Mouse (Mus musculus): ENCODE measurements at regions not wholly inside any gene's neighbourhood (a gene's known extent, or its start where the extent isn't known, plus 50 kb on each side); places are given as distances from the start of the nearest gene placed in this dataset.

- in situ Hi-C loops (cut with MboI, MseI) = loop anchor here (10.0 kb wide), 1 partner anchor 1912 kb away; no protein-coding TSS in a partner anchor
Observed at GRCm38 (mm10) chr2:50702584-50703450, 406.2 kb upstream of the Mmadhc start.

DNA sequence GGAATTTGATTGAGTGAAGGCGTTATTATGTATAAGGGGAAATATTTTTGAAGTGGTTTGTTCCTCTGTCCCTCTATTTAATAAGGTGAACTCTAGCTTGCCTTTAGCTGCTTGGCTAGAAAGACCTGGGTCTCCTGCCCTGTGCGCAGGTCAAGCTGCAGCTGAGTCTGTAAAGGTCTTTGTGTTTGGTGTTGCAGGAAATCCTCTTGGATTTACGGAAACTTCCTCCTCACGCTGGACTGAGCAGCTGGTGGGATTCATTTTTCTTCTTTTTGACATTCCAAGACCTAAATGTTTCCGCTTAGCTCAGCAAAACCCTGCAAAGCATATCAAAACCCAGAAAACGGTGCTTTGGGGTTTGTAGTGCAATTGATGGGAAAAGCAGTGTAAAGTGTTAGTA, 402.2 kb upstream of the Mmadhc start:
- in situ Hi-C loops (cut with MboI, MseI) = no loop called here

- in situ Hi-C loops (cut with MboI, MseI) = no loop called here
Observed at GRCm38 (mm10) chr2:50696575-50696974, 400.0 kb upstream of the Mmadhc start.

DNA sequence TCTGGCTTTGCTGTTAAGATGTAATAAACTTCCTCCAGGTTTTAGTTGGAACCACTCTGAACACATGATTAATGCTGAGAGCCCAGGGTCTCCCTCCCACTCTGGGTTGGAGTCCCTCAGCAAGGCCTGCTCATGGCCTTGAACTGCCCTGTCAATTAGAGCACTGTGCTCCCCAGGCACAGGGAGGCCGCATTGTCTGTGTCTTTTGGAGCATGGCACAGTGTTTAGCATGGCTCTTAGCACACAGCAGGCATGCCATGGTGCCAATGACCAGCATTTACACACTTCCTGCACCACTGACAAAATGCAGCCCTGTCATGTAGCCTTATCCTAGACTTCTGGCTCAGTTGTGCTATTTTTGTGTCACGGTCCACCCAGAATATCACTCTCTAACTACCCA, 398.2 kb upstream of the Mmadhc start:
- in situ Hi-C loops (cut with MboI, MseI) = no loop called here

- in situ Hi-C loops (cut with MboI, MseI) = no loop called here
Observed at GRCm38 (mm10) chr2:50693784-50694350, 397.3 kb upstream of the Mmadhc start.

DNA sequence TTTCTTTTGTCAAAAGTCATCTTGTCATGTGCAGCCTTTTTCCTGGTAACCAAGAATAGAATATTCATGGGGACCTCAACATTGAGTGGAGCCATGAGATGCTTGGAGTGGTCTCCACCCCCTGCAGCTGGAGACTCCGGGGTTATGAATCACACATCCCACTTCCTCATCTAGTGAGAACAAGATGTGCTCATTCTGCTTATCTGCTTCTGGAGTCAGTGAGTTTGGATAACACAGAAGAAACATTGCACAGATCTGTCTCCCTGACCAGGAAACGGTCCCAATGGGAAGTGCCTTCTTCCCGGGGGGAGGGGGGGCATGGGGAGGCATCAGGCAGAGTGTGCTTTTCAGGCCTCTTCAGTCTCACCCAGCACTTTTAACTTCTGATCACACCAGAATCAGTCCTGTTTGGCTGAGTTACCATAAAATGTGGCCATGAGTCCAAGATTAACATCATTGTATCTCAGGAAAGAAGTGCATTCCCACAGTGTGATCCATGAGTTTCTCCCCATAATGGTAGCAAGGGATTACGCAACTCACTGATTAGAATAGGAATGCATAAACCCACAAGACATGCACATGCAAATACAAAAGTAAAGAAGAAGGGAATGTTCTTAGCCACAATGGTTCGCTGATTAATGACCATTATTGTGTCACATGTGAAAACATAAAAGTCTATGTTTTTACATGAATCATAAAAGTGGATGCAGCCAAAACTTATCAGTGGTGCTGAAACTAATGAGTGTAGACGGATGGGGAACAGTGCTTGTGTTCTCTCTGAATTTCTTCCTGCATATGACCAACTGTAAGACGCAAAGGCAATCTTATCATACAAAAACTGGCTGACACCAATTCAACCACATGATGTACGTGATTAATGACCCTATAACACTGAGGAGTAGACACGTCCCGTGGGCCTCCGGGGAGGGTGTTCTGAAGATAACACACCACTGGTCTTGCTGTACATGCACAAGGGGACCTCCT, 393.8 kb upstream of the Mmadhc start:
- in situ Hi-C loops (cut with MboI, MseI) = no loop called here

- in situ Hi-C loops (cut with MboI, MseI) = no loop called here
Observed at GRCm38 (mm10) chr2:50687672-50688151, 391.1 kb upstream of the Mmadhc start.

DNA sequence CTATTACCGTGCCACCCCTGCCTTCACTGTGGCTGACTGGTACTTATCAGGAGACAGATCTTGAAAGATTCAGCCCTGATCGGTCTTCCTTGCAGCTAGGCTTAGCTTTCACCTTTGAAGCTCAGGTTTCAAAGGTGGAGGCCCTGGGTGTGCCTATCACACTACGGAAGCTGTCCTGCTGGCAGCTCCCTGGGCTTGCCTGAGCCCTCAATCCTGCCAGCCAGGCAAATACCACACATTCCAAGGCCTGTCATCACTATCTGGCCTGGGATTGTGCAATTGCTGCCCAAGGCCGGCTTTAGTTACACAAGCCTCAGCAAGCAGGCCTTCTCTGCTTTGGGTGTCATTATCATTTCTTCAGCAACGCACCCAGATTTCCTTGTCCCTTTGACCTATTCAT, 390.6 kb upstream of the Mmadhc start:
- in situ Hi-C loops (cut with MboI, MseI) = no loop called here

DNA sequence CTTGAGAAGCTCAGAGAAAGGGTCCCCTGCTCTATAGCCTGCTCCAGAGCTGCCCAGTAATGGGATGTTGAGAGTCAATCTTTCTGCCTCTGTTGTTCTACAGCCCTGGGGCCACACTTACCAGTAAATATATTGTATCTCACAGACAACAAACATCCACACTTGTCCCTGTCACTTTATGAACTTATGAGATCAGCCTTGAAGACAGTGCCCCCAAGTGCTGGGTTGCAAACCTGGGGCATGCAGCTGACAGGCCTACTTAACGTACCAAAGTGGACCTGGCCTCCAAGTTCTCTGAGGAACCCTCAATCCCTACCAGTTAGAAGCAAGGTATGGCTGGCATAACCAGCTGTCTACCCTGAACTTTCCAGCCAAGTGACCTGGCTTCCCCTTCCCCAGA, 380.9 kb upstream of the Mmadhc start:
- in situ Hi-C loops (cut with MboI, MseI) = no loop called here

DNA sequence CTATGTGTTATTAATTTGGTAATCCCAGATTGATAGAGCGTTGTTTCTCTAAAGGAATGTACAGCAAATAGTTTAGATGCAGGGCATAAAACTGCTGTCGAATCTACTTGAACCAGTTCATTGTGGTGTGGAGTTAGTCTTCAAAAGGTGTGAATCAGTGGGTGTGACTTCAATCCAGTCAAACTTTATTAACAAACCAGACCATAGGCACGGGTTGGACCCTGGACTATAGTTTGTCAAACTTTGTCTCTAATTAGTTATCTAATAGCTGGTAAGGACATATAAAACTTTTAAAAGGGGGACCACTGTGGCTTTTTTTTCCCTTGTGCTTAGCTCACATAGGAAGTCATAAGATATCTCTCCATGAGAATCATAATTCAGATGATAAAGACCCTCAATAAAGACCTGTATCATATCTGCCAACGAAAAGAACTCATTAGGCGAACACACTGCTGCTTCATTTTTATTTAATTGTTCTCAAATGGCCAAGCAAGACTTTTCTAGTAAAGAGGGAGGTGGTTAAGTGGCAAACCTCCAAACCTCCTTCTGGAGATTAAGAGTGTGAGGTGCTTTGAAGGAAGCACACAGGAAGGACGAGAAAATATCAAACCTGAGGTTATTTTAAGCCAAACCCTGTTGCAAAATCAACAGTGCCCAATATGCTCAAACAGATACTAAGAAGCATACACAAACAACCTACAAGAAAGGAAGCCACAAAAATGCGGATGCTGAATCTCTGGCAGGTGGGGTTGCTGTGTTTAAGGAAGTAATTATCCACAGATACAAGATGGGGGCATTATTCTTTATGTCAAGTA, 379.3 kb upstream of the Mmadhc start:
- in situ Hi-C loops (cut with MboI, MseI) = no loop called here

- in situ Hi-C loops (cut with MboI, MseI) = loop anchor here (5.0 kb wide), 1 partner anchor 78 kb away; no protein-coding TSS in a partner anchor
Observed at GRCm38 (mm10) chr2:50674856-50675175, 378.2 kb upstream of the Mmadhc start.

- in situ Hi-C loops (cut with MboI, MseI) = loop anchor here (5.0 kb wide), 1 partner anchor 77 kb away; no protein-coding TSS in a partner anchor
Observed at GRCm38 (mm10) chr2:50674151-50674855, 377.7 kb upstream of the Mmadhc start.

- in situ Hi-C loops (cut with MboI, MseI) = no loop called here
Observed at GRCm38 (mm10) chr2:50669297-50669696, 372.7 kb upstream of the Mmadhc start.

- in situ Hi-C loops (cut with MboI, MseI) = no loop called here
Observed at GRCm38 (mm10) chr2:50668789-50669188, 372.2 kb upstream of the Mmadhc start.

GRCm38 (mm10) chr2:50667180-50667579, 370.6 kb upstream of the Mmadhc start:
- in situ Hi-C loops (cut with MboI, MseI) = no loop called here

- in situ Hi-C loops (cut with MboI, MseI) = no loop called here
Observed at GRCm38 (mm10) chr2:50662504-50662903, 365.9 kb upstream of the Mmadhc start.

DNA sequence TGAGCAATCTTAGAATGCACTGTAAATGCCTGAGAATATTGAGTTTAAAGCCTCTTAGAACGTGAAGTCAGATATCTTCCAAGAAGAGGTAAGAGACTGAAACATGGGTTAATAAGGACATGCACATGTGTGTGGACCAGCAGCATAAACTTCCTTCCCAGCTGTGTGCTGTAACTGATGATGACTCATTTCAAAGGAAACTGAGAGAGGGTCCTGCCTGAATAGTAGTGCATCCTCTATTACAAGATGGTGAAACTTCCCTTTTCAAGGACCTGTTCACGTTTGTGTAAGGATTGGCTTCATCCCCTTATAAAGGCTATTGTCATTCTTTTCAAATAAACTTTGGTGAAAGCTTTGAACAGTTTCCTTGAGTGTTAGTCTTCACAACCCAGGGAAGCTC, 363.4 kb upstream of the Mmadhc start:
- in situ Hi-C loops (cut with MboI, MseI) = no loop called here

DNA sequence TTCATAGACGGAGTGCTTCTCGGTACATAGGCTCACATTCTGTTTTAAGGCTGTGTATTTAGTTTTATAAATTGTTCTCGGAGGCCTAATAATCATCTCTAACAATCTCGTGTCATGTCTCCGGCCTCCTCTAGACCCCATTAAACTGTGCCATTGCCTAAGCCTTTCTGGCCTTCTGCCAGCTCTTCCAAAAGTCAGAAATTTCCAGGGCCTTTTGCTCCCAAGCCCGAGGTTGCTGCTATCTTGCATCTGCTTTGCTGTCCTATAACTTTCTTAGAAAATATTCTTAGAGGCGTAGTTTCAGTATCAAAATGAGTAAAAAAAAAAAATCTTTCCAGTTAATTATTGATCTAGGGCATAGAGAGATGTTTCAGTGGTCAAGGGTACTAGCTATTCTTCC, 361.2 kb upstream of the Mmadhc start:
- in situ Hi-C loops (cut with MboI, MseI) = no loop called here

DNA sequence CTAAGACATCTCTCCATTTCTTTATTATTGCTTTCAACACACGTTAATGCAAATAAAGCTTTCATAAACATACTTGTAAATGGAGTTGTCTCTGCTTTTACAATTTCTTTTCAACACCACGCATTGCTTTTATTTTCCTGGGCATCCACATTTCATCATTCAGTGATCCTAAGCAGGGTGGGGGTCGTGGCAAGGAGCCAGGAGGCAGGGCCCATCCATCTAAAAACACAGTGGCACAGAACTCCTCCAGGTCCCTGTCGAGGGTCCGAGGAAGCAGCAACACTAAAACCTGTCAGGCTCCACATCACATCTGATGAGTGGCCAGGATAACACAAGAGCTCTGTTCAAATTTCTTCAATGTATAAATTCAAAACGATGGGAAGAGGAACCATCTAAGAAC, 359.8 kb upstream of the Mmadhc start:
- in situ Hi-C loops (cut with MboI, MseI) = no loop called here

GRCm38 (mm10) chr2:50654953-50655324, 358.3 kb upstream of the Mmadhc start:
- in situ Hi-C loops (cut with MboI, MseI) = loop anchor here (5.0 kb wide), 1 partner anchor 67 kb away; no protein-coding TSS in a partner anchor
